Mouse (Mus musculus): Measurements from ENCODE around the gene Arhgap31.

DNA sequence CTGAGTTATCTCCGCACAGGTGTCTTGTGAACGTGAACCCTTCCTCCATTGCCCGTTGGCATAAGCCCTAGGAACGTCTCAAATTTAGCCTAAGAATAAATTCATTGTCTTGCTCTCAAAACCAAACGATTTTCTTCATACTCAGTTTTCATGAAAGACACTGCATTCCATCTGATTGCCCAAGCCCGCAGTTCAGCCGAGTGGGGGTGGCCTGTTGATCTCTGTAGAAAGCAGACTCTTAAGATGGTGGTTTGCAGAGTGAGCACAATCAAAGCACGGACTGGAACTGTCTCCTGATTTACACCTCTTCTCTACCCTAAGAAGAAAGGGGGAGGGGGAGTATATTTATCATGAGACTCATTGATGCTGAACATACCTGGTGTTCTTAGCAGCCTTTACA lies 49.3 kb upstream of the Arhgap31 start:
- TF ChIP-seq GATA1 (IDR thresholded peaks at IDR 0.05; ENCODE audit: borderline replicate concordance, low read length) (no peak), FLI1 (IDR thresholded peaks at IDR 0.05; ENCODE audit: low read length) (no peak)

All from megakaryocyte, embryonic 14.5 days (primary cell).